Mouse (Mus musculus): ENCODE measurements around the gene Pten.
"Not testable (repeated sequence)": the region's sequence is repeated elsewhere in the genome, so short reads cannot be mapped to it uniquely, and the experiment has no call there.

The Pten gene

GRCm38 (mm10) chr19:32818759-32819158 is 61.5 kb downstream of the Pten start:
- no peak for DNase-seq

GRCm38 (mm10) chr19:32822959-32823358 is 65.7 kb downstream of the Pten start:
- not testable (repeated sequence) for DNase-seq

GRCm38 (mm10) chr19:32826616-32827015 is 69.3 kb downstream of the Pten start:
- DNase-seq: no peak

DNA sequence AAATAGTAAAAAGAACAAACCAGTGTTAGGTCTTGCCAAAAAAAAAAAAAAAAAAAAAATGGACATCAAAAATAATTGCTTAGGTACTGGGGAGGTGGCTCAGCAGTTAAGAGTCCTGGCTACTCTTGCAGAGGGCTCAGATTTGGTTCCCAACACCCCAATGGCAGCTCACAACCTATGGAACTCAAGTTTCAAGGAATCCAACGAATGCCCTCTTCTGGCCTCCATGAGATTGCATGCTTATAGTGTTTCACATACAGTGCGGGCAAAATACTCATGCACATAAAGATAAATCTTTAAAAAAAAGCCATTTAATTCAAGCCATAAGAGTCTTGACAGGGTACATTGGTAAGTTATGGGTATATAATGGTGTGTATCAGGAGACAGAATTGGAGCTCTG is 72.6 kb downstream of the Pten start:
- no peak for DNase-seq

- DNase-seq: no peak
Measured at GRCm38 (mm10) chr19:32831286-32831685, 74.0 kb downstream of the Pten start.

GRCm38 (mm10) chr19:32840491-32840890 is 83.2 kb downstream of the Pten start:
- no peak for DNase-seq

- DNase-seq: no peak
Measured at GRCm38 (mm10) chr19:32844486-32844885, 87.2 kb downstream of the Pten start.

- no peak for DNase-seq
Measured at GRCm38 (mm10) chr19:32848041-32848440, 90.7 kb downstream of the Pten start.

- no peak for DNase-seq
Measured at GRCm38 (mm10) chr19:32852306-32852705, 95.0 kb downstream of the Pten start.

DNA sequence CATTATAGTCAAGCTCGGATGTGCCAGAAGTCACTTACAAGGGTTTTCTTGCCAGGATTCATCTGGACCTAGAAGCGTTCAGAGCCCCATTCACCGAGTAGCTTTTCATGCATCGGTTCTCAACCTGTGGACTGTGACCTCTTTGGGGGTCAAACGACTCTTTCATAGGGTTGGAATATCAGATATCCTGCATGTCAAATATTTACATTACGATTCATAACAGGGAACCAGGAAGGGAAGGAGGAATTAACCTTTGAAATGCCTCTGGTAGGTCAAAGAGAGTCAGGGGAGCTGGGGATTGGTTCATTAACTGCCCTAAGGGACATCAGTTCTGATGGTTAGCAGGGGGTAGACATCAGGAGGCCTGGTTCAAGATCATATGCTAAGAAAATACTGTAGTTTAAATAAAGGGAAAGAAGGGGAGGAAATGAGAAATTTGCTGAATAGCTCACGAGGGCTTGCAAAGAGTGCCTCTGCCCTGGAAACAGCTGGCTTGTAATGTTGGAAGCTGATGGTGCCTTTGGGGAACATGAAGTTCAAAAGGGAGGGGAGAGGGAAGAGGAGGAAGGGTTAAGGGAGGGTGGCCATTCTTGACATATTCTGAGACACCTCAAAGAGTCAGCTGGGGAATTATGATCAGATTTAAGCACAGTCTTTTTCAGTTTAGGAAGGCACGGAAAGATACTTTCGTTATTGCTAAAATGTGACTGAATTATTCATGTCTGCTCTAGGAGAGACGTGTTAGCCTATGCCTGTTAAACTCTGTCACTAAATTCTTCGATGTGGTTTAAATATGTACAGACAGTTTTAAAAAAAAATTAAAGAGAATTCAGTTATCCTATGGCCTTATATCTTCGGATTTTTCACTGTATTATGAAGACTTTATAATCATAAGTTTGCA is 104.6 kb downstream of the Pten start:
- no peak for DNase-seq

- DNase-seq: peak in 1 of 2 experiments; percentile 10
Measured at GRCm38 (mm10) chr19:32866765-32867164, 109.5 kb downstream of the Pten start.

- no peak for DNase-seq
Measured at GRCm38 (mm10) chr19:32867181-32867897, 110.0 kb downstream of the Pten start.

- no peak for DNase-seq
Measured at GRCm38 (mm10) chr19:32868560-32868959, 111.3 kb downstream of the Pten start.

DNA sequence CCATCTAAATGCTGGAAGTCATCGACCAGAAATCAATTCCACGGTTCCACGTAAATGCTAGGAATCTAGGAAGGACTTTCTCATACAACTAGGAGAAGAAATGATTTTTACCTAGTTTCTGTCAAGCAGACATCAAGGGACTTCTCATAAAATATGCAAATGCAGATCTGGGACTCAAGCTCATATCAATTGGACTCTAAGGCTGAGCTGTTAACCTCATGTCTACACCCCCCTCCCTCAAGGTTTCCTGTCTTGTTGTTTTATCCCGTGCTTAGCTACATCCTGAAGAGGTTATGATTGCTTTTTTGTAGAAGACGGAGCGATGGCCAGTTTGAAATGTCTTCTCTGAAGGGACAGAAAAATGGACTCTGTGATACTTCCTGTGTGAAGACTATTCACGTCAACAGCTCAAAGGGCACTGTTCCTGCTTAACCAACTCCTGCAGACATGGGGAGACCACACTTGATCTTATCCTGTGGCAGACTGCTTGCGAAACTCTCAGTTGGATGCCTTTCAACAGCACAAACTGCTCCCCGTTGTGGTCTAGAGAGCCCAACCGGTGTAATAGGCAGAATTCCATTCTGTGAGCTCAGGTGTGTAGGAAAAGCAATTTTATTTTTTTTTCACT is 111.9 kb downstream of the Pten start:
- no peak for DNase-seq

DNA sequence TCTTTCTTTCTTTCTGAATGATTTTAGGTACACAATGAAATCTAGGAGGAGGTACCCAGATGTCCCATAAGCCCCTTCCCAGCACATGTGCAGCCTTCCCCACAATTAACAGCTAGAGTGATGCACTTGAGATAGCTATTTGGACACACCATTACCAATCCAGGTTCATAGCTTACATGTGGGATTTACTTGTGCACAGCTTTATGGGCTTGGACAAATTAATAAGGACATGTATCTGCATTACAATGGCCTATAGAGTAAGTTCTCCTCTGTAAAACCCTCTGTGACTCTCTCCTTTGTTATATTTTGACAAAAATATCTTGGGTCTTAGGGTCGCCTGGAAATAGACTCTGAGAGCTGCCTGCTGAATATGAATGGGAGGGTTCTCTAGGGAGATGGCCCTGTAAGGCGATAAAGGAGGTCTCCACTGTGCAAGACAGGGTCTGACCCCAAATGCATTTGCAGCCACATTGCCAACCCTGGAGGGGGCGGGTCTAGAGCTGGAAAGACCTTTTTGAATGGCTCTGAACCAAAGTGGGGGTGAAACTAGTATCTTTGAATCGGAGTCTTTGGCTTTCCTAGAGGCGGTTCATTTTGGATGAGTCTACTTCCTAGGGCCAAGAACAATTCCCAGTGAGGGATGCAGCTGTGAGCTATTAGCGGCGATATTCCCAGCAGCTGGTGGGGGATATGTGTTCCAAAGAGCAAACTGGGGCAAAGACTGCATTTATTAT is 116.8 kb downstream of the Pten start:
- DNase-seq: no peak
